Mouse (Mus musculus) adrenal gland, postnatal 25 days (tissue): ENCODE measurements around the gene Rps7. TPM values are rescaled to one million over a fixed set of nuclear protein-coding genes. Genes with fewer than 3 reads are reported as not detected.

Experiments
- DNase-seq: peaks from one replicate; pipeline ENCODE4 v3.0.0; 2021; ENCODE audit warnings: mixed read lengths
- microRNA-seq, 2 experiments: library from miRNA; unstranded; fragments of <30 nt; microRNA quantifications; one replicate each; pipeline ENCODE4 v1.2.0; 2021
- total RNA-seq: library from RNA; stranded (reverse); gene quantifications from 2 replicates; pipeline ENCODE4 v1.2.3, GENCODE M21; 2021

Gene Rps7
- total RNA-seq, 1 experiment from 2014 or later = 399 TPM

GRCm38 (mm10) chr12:28617297-28617696 is 18.5 kb downstream of the Rps7 start:
- DNase-seq = no peak

GRCm38 (mm10) chr12:28614401-28614800 is 21.4 kb downstream of the Rps7 start:
- no peak for DNase-seq

- no peak for DNase-seq
Observed at GRCm38 (mm10) chr12:28612391-28612790, 23.4 kb downstream of the Rps7 start.

- no peak for DNase-seq
Observed at GRCm38 (mm10) chr12:28607546-28608305, 28.0 kb downstream of the Rps7 start.

- DNase-seq = no peak
Observed at GRCm38 (mm10) chr12:28603494-28603893, 32.3 kb downstream of the Rps7 start.

GRCm38 (mm10) chr12:28602259-28602658 is 33.5 kb downstream of the Rps7 start:
- DNase-seq = peak; percentile 59

GRCm38 (mm10) chr12:28598526-28598991 is 37.2 kb downstream of the Rps7 start:
- DNase-seq = no peak

GRCm38 (mm10) chr12:28598110-28598509 is 37.6 kb downstream of the Rps7 start:
- no peak for DNase-seq

- DNase-seq = no peak
Observed at GRCm38 (mm10) chr12:28597699-28598098, 38.1 kb downstream of the Rps7 start.

GRCm38 (mm10) chr12:28596851-28597250 is 38.9 kb downstream of the Rps7 start:
- DNase-seq = no peak

- DNase-seq = no peak
Observed at GRCm38 (mm10) chr12:28590428-28590827, 45.3 kb downstream of the Rps7 start.

- DNase-seq = peak; percentile 83
Observed at GRCm38 (mm10) chr12:28589090-28589868, 46.5 kb downstream of the Rps7 start.

GRCm38 (mm10) chr12:28587949-28588348 is 47.8 kb downstream of the Rps7 start:
- DNase-seq = no peak

- no peak for DNase-seq
Observed at GRCm38 (mm10) chr12:28584036-28584435, 51.7 kb downstream of the Rps7 start.

- DNase-seq = no peak
Observed at GRCm38 (mm10) chr12:28582423-28582822, 53.3 kb downstream of the Rps7 start, which contains the start of gene Allc. Gene Allc, minus strand, starts transcription at chr12:28582523.

Small RNA genes within 50 kb of the gene (microRNA-seq; reads per million reads assigned to microRNA genes)
- 0.69 to 1.8 reads per million in 2 experiments for gene Mir6937

Other genes starting within 250 kb of the Rps7 start
- gene Dcdc2c, start 83.6 kb downstream of the Rps7 start, total RNA-seq = 0.21 TPM in 1 of 2 replicates, not detected in the other
- gene Allc, start 53.4 kb downstream of the Rps7 start, total RNA-seq = not detected in 2 replicates
- 3.7 and 4.0 TPM in 2 replicates for gene Colec11, start 12.6 kb downstream of the Rps7 start, total RNA-seq
- gene Rnaseh1, start 13.6 kb upstream of the Rps7 start, total RNA-seq = 16.1 and 19.6 TPM in 2 replicates
- 79.7 and 98.2 TPM in 2 replicates for gene Adi1, start 39.3 kb upstream of the Rps7 start, total RNA-seq
- gene Trappc12, start 114.5 kb upstream of the Rps7 start, total RNA-seq = 38.1 and 48.8 TPM in 2 replicates
- 17.2 and 18.1 TPM in 2 replicates for gene Eipr1, start 115.8 kb upstream of the Rps7 start, total RNA-seq